ENCODE assay signal across 8 mouse cellular contexts in the genomic region with DNA sequence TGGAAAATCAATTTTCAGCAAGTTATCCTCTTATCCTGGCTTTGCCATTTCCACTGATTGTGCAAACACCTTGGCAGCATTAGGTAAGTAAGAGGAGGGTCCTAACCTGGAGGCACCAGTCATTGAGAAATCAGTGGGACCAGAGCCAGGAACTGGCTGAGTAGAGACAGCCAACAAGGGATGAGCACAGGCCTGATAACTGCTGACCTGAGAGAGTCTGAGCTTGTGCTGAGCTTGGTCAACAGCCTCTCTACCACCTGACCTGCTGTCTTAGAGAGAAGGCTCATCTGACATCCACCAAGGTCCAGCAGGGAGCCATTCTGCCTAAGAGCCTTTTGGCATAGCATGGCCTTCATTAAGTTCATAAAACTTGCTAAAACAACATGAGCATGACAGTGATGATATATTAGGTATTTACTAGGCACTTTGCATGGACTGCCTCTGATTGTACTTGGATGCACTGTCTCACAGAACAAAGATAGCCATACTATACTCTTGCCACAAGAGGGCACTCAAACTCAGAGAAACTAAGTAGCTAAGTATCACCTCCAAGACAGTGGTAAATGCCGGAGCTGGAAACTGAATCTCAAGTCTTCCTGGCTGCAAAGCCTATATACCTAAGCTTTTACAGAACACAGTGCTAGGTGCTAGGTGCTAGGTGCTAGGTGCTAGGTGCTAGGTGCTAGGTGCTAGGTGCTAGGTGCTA. TPM values are rescaled to one million over a fixed set of nuclear protein-coding genes. Genes with fewer than 3 reads are reported as not detected.
DNase-seq lines count a peak whose midpoint lies in the region; ATAC-seq and TF ChIP-seq lines count a peak whose summit lies in the region.

No protein-coding gene starts in this region.

- no peak overlapping the region for H3K4me3 ChIP-seq in heart, embryonic 12.5 days
- no peak overlapping the region for H3K4me3 ChIP-seq in G1E (ENCODE audit: low read depth, low read length)
- no peak overlapping the region for H3K4me3 ChIP-seq in hindbrain, embryonic 13.5 days
- H3K4me3 ChIP-seq in midbrain, postnatal 0 days (ENCODE audit: low read depth, low read length): no peak overlapping the region

- peak; percentile 53 for TF ChIP-seq CTCF in G1E (IDR thresholded peaks at IDR 0.05; ENCODE audit: low read depth, low read length)
- peak; percentile 87 for TF ChIP-seq CTCF in midbrain, postnatal 0 days (IDR thresholded peaks at IDR 0.05)

- H3K4me1 ChIP-seq in heart, embryonic 12.5 days (replicated peaks): peaks cover 6% of the 10 kb centered on the region; the same call in 1 of the 2 replicates
- H3K4me1 ChIP-seq in G1E (ENCODE audit: insufficient read depth, low read depth, low read length): no peaks in the 10 kb centered on the region
- H3K4me1 ChIP-seq in hindbrain, embryonic 13.5 days (replicated peaks): no peaks in the 10 kb centered on the region
- no peaks in the 10 kb centered on the region for H3K4me1 ChIP-seq in midbrain, postnatal 0 days (ENCODE audit: insufficient read depth, low read length)

- no peak overlapping the region; the same call in 1 of the 2 replicates for H3K9ac ChIP-seq in heart, embryonic 12.5 days
- no peak overlapping the region for H3K9ac ChIP-seq in hindbrain, embryonic 13.5 days
- H3K9ac ChIP-seq in midbrain, postnatal 0 days (replicated peaks; ENCODE audit: low read length, poor library complexity, severe bottlenecking): no peak overlapping the region

- no peak; the same call in 1 of the 2 replicates for ATAC-seq in heart, embryonic 12.5 days (ENCODE audit: insufficient number of reproducible peaks, low FRiP score)
- ATAC-seq in G1E (ENCODE audit: extremely low read depth, insufficient number of reproducible peaks, low FRiP score, poor library complexity, severe bottlenecking): peak; percentile 28; the same call in 1 of the 2 replicates
- ATAC-seq in hindbrain, embryonic 13.5 days (ENCODE audit: low FRiP score): peak; percentile 88
- ATAC-seq in midbrain, postnatal 0 days (ENCODE audit: low FRiP score): peak; percentile 70

- H3K4me2 ChIP-seq in heart, embryonic 12.5 days: no peak overlapping the region
- no peak overlapping the region for H3K4me2 ChIP-seq in hindbrain, embryonic 13.5 days
- no peak overlapping the region for H3K4me2 ChIP-seq in midbrain, postnatal 0 days (ENCODE audit: low read depth, low read length, poor library complexity, severe bottlenecking)

- H3K9me3 ChIP-seq in heart, embryonic 12.5 days (replicated peaks): no peaks in the 10 kb centered on the region
- H3K9me3 ChIP-seq in G1E (replicated peaks): no peaks in the 10 kb centered on the region
- H3K9me3 ChIP-seq in hindbrain, embryonic 13.5 days: no peaks in the 10 kb centered on the region
- H3K9me3 ChIP-seq in midbrain, postnatal 0 days (ENCODE audit: low read length): no peaks in the 10 kb centered on the region

- no peaks in the 10 kb centered on the region for H3K36me3 ChIP-seq in heart, embryonic 12.5 days
- no peaks in the 10 kb centered on the region for H3K36me3 ChIP-seq in G1E (replicated peaks)
- H3K36me3 ChIP-seq in hindbrain, embryonic 13.5 days: no peaks in the 10 kb centered on the region
- H3K36me3 ChIP-seq in midbrain, postnatal 0 days (ENCODE audit: insufficient read depth, low read length): no peaks in the 10 kb centered on the region

- H3K27me3 ChIP-seq in heart, embryonic 12.5 days (replicated peaks): no peaks in the 10 kb centered on the region
- H3K27me3 ChIP-seq in G1E (ENCODE audit: insufficient read depth, low read length): peaks cover 2% of the 10 kb centered on the region; the same call in 1 of the 2 replicates
- no peaks in the 10 kb centered on the region for H3K27me3 ChIP-seq in hindbrain, embryonic 13.5 days
- H3K27me3 ChIP-seq in midbrain, postnatal 0 days (ENCODE audit: insufficient read depth, low read length): no peaks in the 10 kb centered on the region

- no peak overlapping the region for H3K27ac ChIP-seq in heart, embryonic 12.5 days (ENCODE audit: poor library complexity, severe bottlenecking)
- no peak overlapping the region for H3K27ac ChIP-seq in hindbrain, embryonic 13.5 days
- no peak overlapping the region for H3K27ac ChIP-seq in midbrain, postnatal 0 days (ENCODE audit: low read depth, low read length)

- 6% methylated on average over 1 of the region's 1 CpGs for WGBS in heart, embryonic 12.5 days
- WGBS in hindbrain, embryonic 13.5 days: 0% methylated on average over 1 of the region's 1 CpGs
- WGBS in midbrain, postnatal 0 days: 6% methylated on average over 1 of the region's 1 CpGs

- DNase-seq in heart, adult 11 months: peak; percentile 91
- DNase-seq in G1E (ENCODE audit: low spot score): peak; percentile 3
- peak; percentile 90 for DNase-seq in embryo, embryonic 10 days (ENCODE audit: low spot score)
- peak; percentile 20 to 59 for DNase-seq in left cerebral cortex, adult 9 months (ENCODE audit: low spot score in 2 of 2)
- DNase-seq in midbrain, postnatal 0 days (ENCODE audit: low spot score): peak; percentile 88
- DNase-seq in urinary bladder, postnatal 4 days (ENCODE audit: low spot score in 2 of 2): no peak

RNA-seq across cellular contexts. Expression of a gene that starts 49.5 kb away (rescaled TPM):
- 33.5 and 34.9 TPM in 2 replicates for polyA plus RNA-seq in heart, embryonic 12.5 days (2016; fragmentation: Nextera tagmentation; extraction: Ambion mirVana)
- total RNA-seq in G1E (2014; fragmentation: Nextera tagmentation) (not detected in 2 replicates), G1E (2017) (0.16 TPM in 1 of 2 replicates, not detected in the other)
- polyA plus RNA-seq in G1E (2012): not detected in 2 replicates
- polyA plus RNA-seq in hindbrain, embryonic 13.5 days (2015; fragmentation: Nextera tagmentation; extraction: Ambion mirVana): 19.5 and 22.1 TPM in 2 replicates
- total RNA-seq in midbrain, postnatal 0 days (2014; rRNA removed): 6.8 and 10.1 TPM in 2 replicates
- 10.2 and 10.6 TPM in 2 replicates for polyA plus RNA-seq in midbrain, postnatal 0 days (2015; fragmentation: Nextera tagmentation; extraction: Ambion mirVana)

Comparison
In these comparisons a context has a peak if more than half of its experiments do, and no peak if none do; other contexts are left out.
1. DNase-seq: peak in heart, adult 11 months (single experiment), G1E (single experiment), embryo, embryonic 10 days (single experiment), left cerebral cortex, adult 9 months (2 of 2) and midbrain, postnatal 0 days (single experiment); none in urinary bladder, postnatal 4 days (0 of 2).
2. RNA of a gene that starts 49.5 kb away (polyA plus RNA-seq): 33.5 to 34.9 TPM in heart, embryonic 12.5 days, 19.5 to 22.1 TPM in hindbrain, embryonic 13.5 days and 10.2 to 10.6 TPM in midbrain, postnatal 0 days; not detected in G1E; every median in the first group is over 10 times any median in the second.